Mouse (Mus musculus) lung, embryonic 14.5 days (tissue): Measurements from ENCODE around the gene Vwa3b. TPM values are rescaled to one million over a fixed set of nuclear protein-coding genes. Genes with fewer than 3 reads are reported as not detected.

Experiments
- ATAC-seq: fragments of 200-750 bp; cut with Nextera tagmentation; 2 replicates; pipeline ENCODE4 v1.8.0; 2017; ENCODE audit warnings: mild to moderate bottlenecking, moderate TSS enrichment, moderate library complexity; ENCODE audit not compliant: insufficient read depth
- DNase-seq: peaks from one replicate; pipeline ENCODE4 v3.0.0-alpha.2; 2015
- H3K27ac ChIP-seq: fragments of 300-500 bp; sonication (generic); 2 replicates; pipeline ENCODE4 v1.5.1; 2014; ENCODE audit warnings: low read depth, mild to moderate bottlenecking, moderate library complexity
- H3K27me3 ChIP-seq: fragments of 300-500 bp; sonication (generic); 2 replicates; pipeline ENCODE4 v1.6.1; 2014; ENCODE audit warnings: low read length, control low read depth; ENCODE audit not compliant: insufficient read depth
- H3K36me3 ChIP-seq: fragments of 300-500 bp; sonication (generic); 2 replicates; pipeline ENCODE4 v1.6.1; 2014; ENCODE audit warnings: control low read depth; ENCODE audit not compliant: insufficient read depth
- H3K4me1 ChIP-seq: fragments of 300-500 bp; sonication (generic); 2 replicates; pipeline ENCODE4 v1.6.1; 2014; ENCODE audit warnings: antibody characterized with exemption, control low read depth; ENCODE audit not compliant: insufficient read depth
- H3K4me2 ChIP-seq: fragments of 300-500 bp; sonication (generic); 2 replicates; pipeline ENCODE4 v1.6.1; 2014; ENCODE audit warnings: mild to moderate bottlenecking
- H3K4me3 ChIP-seq: fragments of 300-500 bp; sonication (generic); 2 replicates; pipeline ENCODE4 v1.5.1; 2014; ENCODE audit warnings: low read depth, low read length
- H3K9ac ChIP-seq: fragments of 300-500 bp; sonication (generic); 2 replicates; pipeline ENCODE4 v1.6.1; 2014
- H3K9me3 ChIP-seq: fragments of 300-500 bp; sonication (generic); 2 replicates; pipeline ENCODE4 v1.6.1; 2016; ENCODE audit warnings: low read depth, low read length, control low read depth
- CTCF ChIP-seq: IDR thresholded peaks from 2 replicates; pipeline ENCODE4 v1.5.1; 2016; ENCODE audit warnings: antibody characterized with exemption, low read depth
- WGBS: fragments of 180-500 bp; shearing (Covaris S2); extraction: QIAGEN DNeasy Blood & Tissue Kit; methylation state at CpG from one replicate; pipeline ENCODE4 v1.1.7; 2014; 5-methylcytosine and 5-hydroxymethylcytosine counted together
- polyA plus RNA-seq: library from polyadenylated mRNA; unstranded; fragments of >200 nt; fragmentation: Nextera tagmentation; extraction: Ambion mirVana; gene quantifications from 2 replicates; pipeline ENCODE4 v1.2.1, GENCODE M21; 2014

The Vwa3b gene
- polyA plus RNA-seq, 1 experiment from 2014 or later = not detected

- WGBS = 87% methylated on average over 9 of the region's 9 CpGs
- Histone ChIP-seq H3K9me3 (no peaks in the 10 kb centered on the region), H3K4me2 (no peak overlapping the region), H3K27ac (no peak overlapping the region), H3K36me3 (no peaks in the 10 kb centered on the region), H3K27me3 (no peaks in the 10 kb centered on the region), H3K4me3 (no peak overlapping the region), H3K9ac (no peak overlapping the region), H3K4me1 (no peaks in the 10 kb centered on the region)
- no peak for DNase-seq
- peak; percentile 8; the same call in 1 of the 2 replicates for TF ChIP-seq CTCF
- ATAC-seq = no peak
These were observed 125.5 kb downstream of the Vwa3b start for GRCm38 (mm10) chr1:37151896-37152295.

- no peak for ATAC-seq
- H3K4me3 ChIP-seq = no peak overlapping the region
- H3K9me3 ChIP-seq = peaks cover under 1% of the 10 kb centered on the region; the same call in 1 of the 2 replicates
- H3K27me3 ChIP-seq = no peaks in the 10 kb centered on the region
- WGBS = 20% methylated on average over 6 of the region's 6 CpGs
- H3K36me3 ChIP-seq = no peaks in the 10 kb centered on the region
- H3K9ac ChIP-seq = no peak overlapping the region
- no peak for TF ChIP-seq CTCF
- peak; percentile 72 for DNase-seq
- H3K4me1 ChIP-seq = no peaks in the 10 kb centered on the region
- no peak overlapping the region for H3K4me2 ChIP-seq
- H3K27ac ChIP-seq = no peak overlapping the region
These were observed 139.7 kb downstream of the Vwa3b start for GRCm38 (mm10) chr1:37166066-37166465.

GRCm38 (mm10) chr1:37167918-37168317, 141.5 kb downstream of the Vwa3b start:
- no peaks in the 10 kb centered on the region for H3K4me1 ChIP-seq
- no peaks in the 10 kb centered on the region for H3K9me3 ChIP-seq
- H3K9ac ChIP-seq = no peak overlapping the region
- DNase-seq = no peak
- no peak overlapping the region for H3K4me2 ChIP-seq
- TF ChIP-seq CTCF = no peak
- H3K36me3 ChIP-seq = no peaks in the 10 kb centered on the region
- H3K27ac ChIP-seq = no peak overlapping the region
- 67% methylated on average over 7 of the region's 7 CpGs for WGBS
- no peak overlapping the region for H3K4me3 ChIP-seq
- ATAC-seq = no peak
- no peaks in the 10 kb centered on the region for H3K27me3 ChIP-seq

- no peaks in the 10 kb centered on the region for H3K27me3 ChIP-seq
- 77% methylated on average over 2 of the region's 2 CpGs for WGBS
- H3K9ac ChIP-seq = no peak overlapping the region
- no peaks in the 10 kb centered on the region for H3K36me3 ChIP-seq
- ATAC-seq (no peak), DNase-seq (no peak)
- H3K27ac ChIP-seq = no peak overlapping the region
- no peak overlapping the region for H3K4me2 ChIP-seq
- no peaks in the 10 kb centered on the region for H3K4me1 ChIP-seq
- no peak; the same call in 1 of the 2 replicates for TF ChIP-seq CTCF
- H3K4me3 ChIP-seq = no peak overlapping the region
- no peaks in the 10 kb centered on the region for H3K9me3 ChIP-seq
These were observed 151.5 kb downstream of the Vwa3b start for GRCm38 (mm10) chr1:37177874-37178273.

DNA sequence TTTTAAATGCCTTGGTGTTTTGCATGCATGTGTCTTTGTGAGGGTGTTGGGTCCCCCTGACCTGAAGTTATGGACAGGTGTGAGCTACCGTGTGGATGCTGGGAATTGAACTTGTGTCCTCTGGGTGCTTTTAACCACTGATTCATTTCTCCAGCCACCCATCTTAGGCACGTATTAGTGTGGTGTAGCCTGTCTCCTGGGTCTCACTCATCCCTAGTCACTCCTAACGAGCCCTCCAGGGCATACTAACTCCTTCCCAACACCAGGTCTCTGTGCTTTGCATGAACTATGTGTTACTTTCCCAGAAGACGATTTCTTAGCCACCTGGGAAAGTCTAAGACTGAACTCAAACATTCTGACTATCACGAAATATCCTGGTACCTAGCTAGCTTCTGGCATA, 153.5 kb downstream of the Vwa3b start:
- 78% methylated on average over 5 of the region's 5 CpGs for WGBS
- no peak for TF ChIP-seq CTCF

DNA sequence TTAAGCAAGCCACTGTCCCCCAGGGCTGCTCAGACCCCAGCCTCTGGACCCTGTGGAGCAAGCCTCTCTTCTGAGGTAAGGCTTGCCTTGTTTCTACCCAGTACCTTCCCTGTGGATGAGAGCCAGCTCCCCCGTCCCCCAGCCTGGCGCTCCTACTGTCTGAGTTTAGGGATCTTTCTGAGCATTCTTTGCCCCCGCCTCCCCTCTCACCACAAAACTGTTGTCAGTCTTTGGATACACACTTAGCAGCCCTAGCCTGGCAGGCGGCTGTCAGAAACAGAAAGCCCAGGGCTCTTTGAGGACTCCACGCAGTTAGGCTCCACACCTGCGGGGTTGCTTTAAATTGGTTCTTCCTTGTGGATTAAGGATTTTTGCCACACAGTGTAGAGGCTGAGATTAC, 160.7 kb downstream of the Vwa3b start:
- Histone ChIP-seq H3K36me3 (no peaks in the 10 kb centered on the region), H3K27me3 (no peaks in the 10 kb centered on the region), H3K4me3 (no peak overlapping the region), H3K4me2 (no peak overlapping the region), H3K9ac (no peak overlapping the region), H3K4me1 (no peaks in the 10 kb centered on the region), H3K9me3 (no peaks in the 10 kb centered on the region), H3K27ac (no peak overlapping the region)
- no peak for TF ChIP-seq CTCF
- 62% methylated on average over 6 of the region's 6 CpGs for WGBS
- ATAC-seq = no peak
- no peak for DNase-seq

More for the DNA sequence above, 153.5 kb downstream of the Vwa3b start:
- Histone ChIP-seq H3K27ac (no peak overlapping the region), H3K36me3 (no peaks in the 10 kb centered on the region), H3K9me3 (no peaks in the 10 kb centered on the region), H3K4me3 (no peak overlapping the region), H3K4me2 (no peak overlapping the region), H3K27me3 (no peaks in the 10 kb centered on the region), H3K4me1 (no peaks in the 10 kb centered on the region), H3K9ac (no peak overlapping the region)
- no peak for ATAC-seq
- DNase-seq = no peak

- ATAC-seq = no peak
- peak; percentile 40 for DNase-seq
- 53% methylated on average over 4 of the region's 4 CpGs for WGBS
These were observed 168.2 kb downstream of the Vwa3b start for GRCm38 (mm10) chr1:37194607-37195006.

DNA sequence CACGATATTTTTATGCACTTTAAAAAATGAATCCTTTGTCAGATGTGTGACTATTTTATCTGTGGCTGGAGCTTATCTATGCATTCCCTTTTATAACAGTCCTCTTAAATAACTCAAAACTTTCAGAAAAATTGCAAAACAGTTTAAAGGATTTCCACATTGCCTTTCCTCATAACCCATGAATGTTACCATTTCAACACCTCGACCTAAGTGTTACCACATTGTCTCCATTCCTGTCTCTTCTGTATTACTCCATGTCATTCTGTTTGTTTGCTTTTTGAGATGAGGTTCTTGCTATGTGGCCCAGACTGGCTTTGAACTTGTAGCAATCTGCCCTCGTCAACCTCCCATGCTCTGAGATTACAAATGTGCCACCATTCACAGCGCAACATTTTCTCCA, 175.0 kb downstream of the Vwa3b start:
- Histone ChIP-seq H3K36me3 (no peaks in the 10 kb centered on the region), H3K4me2 (no peak overlapping the region), H3K4me1 (no peaks in the 10 kb centered on the region), H3K9me3 (no peaks in the 10 kb centered on the region), H3K4me3 (no peak overlapping the region), H3K9ac (no peak overlapping the region), H3K27ac (no peak overlapping the region), H3K27me3 (no peaks in the 10 kb centered on the region)
- no peak for DNase-seq
- no peak for ATAC-seq
- TF ChIP-seq CTCF = no peak
- 66% methylated on average over 4 of the region's 4 CpGs for WGBS

More at GRCm38 (mm10) chr1:37194607-37195006, 168.2 kb downstream of the Vwa3b start:
- no peak overlapping the region for H3K27ac ChIP-seq
- no peak overlapping the region for H3K4me3 ChIP-seq
- H3K4me1 ChIP-seq = no peaks in the 10 kb centered on the region
- no peaks in the 10 kb centered on the region for H3K27me3 ChIP-seq
- H3K36me3 ChIP-seq = no peaks in the 10 kb centered on the region
- no peak overlapping the region for H3K4me2 ChIP-seq
- H3K9me3 ChIP-seq = no peaks in the 10 kb centered on the region
- H3K9ac ChIP-seq = no peak overlapping the region
- peak; percentile 49 for TF ChIP-seq CTCF
